Mouse (Mus musculus) large intestine, adult 2 months (tissue): ENCODE results near the gene Nupr1. TPM values are rescaled to one million over a fixed set of nuclear protein-coding genes. Genes with fewer than 3 reads are reported as not detected.
A peak's percentile ranks its signal among the peaks of the same experiment; 100 is the strongest.
"Not testable (repeated sequence)": the region's sequence is repeated elsewhere in the genome, so short reads cannot be mapped to it uniquely, and the experiment has no call there.

Experiments used
- DNase-seq: peaks from one replicate; pipeline ENCODE4 v3.0.0-alpha.2; 2012; ENCODE audit warnings: low read depth, low spot score
- WGBS: fragments of 180-500 bp; shearing (Covaris S2); methylation state at CpG from one replicate; pipeline ENCODE4 v1.1.7; 2018; 5-methylcytosine and 5-hydroxymethylcytosine counted together
- polyA plus RNA-seq: library from polyadenylated mRNA; depleted of rRNA; stranded (reverse); fragments of >200 nt; gene quantifications from 2 replicates; pipeline ENCODE4 v1.2.3, GENCODE M21; 2012

The Nupr1 gene
- polyA plus RNA-seq, 1 experiment: 54.5 TPM

DNA sequence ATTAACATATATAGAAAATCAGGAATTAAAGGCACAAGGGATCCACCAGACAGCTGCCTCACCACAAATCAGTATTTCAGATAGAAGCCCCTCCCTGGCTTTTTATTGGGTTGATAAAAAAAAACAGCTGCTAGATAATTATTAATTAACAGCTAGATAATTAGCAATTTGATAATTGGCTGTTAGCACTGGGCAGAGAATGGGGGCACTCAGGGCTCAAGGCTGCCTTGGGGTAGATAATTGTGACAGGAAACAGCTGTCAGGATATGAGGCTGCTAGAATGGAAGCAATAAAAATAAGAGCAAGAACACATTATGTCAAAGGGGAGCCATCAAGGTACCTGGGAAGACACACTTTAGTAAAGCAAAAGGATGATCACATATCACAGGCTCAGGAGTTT lies 14.3 kb upstream of the Nupr1 start:
- DNase-seq: no peak

DNA sequence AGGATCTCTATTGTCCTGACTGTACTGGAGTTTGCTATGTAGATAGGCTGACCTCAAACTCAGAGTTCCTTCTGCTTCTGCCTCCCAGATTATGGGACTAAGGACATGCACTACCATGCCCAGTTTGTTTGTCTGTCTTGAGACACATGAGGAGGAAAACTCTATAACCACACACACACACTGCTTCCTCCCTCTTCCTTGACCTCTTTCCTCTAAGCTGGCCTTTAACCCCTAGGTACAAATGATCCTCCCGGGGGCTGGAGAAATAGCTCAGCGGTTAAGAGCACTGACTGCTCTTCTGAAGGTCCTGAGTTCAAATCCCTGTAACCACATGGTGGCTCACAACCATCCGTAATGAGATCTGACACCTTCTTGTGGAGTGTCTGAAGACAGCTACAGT lies 13.7 kb upstream of the Nupr1 start:
- 55% methylated on average over 3 of the region's 3 CpGs for WGBS
- no peak for DNase-seq

DNA sequence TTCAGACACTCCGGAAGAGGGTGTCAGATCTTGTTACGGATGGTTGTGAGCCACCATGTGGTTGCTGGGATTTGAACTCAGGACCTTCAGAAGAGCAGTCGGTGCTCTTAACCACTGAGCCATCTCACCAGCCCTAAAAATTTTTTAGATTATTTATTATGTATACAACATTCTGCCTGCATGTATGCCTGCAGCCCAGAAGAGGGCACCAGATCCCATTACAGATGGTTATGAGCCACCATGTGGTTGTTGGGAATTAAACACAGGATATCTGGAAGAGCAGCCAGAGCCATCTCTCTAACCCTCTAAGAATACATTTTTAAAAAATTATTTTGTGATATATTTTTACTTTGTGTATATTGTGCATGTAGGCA lies 12.6 kb upstream of the Nupr1 start:
- WGBS: 9% methylated on average over 3 of the region's 3 CpGs
- not testable (repeated sequence) for DNase-seq

DNA sequence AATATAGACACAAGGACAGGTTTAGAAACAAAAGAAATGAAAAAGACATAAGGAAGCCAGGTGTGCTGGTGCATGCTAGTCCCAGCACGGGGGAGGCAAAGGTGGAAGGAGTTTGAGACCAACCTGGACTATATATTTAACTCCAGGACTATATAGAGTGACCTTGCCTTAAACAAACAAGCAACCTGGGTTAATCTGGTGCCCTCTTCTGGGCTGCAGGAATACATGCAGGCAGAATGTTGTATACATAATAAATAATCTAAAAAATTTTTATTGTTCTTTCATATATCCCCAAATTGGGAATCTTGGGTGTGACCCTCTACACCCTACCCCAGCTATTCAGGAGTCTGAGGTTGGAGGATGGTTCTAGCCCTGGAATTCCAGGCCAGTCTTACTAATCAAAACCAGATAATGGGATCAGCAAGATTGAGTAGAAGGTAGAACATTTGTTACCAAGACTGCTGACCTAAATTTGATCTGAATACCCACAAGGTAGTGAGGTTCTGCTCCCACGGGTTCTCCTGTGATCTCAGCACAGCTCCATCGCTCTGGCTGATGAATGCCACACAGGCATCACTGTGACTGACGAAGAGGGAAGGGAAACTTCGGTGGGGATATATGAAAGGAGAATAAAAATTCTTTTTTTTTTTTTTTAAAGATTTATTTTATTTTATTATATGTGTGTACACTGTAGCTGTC lies 12.0 kb upstream of the Nupr1 start:
- no peak for DNase-seq
- 45% methylated on average over 5 of the region's 5 CpGs for WGBS

DNA sequence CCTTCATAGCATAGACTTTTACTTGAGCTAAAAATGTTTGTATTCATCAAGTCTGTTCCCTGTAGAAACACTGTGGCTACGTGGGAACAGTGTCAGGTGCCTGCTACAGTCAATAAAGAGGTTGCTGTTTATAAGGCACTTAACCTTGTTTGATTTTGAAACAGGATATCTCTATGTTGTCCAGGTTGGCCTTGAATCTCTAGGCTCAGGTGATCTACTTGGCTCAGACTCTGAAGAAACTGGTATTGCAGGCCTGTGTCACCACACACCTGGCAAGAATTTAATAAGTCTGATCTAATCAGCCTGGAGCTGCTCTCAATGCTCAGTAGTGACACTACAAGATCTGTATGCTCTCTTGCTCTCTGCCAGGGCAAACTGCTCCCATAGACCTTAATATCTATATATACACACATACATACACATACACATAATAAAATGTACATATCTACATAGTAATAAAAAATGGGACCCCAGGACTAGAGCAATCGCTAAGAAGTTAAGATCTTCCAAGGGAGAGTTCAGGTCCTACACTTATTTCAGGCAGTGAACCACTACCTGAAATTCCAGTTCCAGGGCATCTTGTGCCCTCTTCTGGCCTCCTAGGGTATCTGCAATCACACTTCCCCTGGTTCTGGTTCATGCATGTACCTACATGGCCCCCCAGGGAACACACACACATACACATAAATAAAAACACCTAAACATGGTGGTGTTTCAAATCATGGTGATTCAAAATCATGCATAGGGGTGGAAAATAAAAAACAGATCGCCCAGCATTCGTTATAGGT lies 6.3 kb upstream of the Nupr1 start:
- 6% methylated on average over 4 of the region's 4 CpGs for WGBS
- DNase-seq: peak; percentile 76

DNA sequence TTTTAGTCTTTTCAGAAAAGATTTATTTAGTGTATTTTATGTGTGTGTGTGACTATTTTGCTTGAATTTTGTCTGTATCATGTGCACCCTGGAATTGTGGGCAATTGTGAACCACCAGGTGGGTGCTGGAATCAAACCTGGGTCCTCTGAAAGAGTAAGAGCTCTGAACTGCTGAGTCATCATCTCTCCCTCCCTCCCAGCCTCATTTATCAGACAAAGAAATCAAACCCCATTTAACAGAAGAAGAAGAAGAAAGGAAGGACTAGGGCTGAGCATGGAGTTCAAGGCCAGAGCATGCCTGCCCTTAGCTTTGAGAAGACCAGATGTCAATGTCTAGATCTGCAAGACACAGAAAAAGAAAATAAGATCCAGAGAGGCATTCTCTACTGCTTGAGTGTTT lies 4.7 kb upstream of the Nupr1 start:
- no peak for DNase-seq

DNA sequence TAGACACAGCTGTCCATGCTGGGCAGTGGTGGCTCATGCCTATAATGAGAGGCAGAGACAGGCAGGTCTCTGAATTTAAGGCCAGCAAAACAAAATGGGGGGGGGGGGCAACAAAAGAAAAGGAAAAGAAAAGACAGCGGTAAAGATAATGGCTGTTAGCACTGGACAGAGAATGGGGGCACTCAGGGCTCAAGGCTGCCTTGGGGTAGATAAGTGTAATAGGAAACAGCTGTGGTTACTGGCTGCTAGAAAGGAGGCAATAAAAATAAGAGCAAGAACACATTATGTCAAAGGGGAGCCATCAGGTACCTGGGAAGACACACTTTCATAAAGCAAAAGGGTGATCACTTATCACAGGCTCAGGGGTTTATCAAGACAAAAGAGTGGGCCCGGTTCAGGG lies 1.8 kb upstream of the Nupr1 start:
- 44% methylated on average over 2 of the region's 2 CpGs for WGBS
- DNase-seq: no peak

DNA sequence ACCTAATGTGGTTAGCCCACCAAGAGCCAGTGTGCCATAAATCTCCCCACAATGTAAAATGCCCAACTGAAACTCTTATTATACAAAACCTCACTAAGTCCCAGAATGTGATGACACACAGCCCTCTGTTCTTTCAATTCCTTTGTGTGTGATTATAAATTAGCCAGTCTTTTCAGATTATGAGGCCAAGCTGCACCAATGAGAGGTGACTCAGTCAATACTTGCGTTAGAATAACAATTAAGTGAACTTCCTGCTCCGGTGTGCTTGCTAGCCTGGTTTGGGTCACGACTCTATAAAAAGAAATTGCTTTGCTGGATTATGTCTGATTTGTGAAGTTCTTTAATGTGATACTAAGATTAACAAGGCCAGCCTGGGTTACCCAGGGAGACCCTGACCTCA lies 746 bp downstream of the Nupr1 start:
- DNase-seq: no peak
- WGBS: 12% methylated on average over 3 of the region's 3 CpGs

DNA sequence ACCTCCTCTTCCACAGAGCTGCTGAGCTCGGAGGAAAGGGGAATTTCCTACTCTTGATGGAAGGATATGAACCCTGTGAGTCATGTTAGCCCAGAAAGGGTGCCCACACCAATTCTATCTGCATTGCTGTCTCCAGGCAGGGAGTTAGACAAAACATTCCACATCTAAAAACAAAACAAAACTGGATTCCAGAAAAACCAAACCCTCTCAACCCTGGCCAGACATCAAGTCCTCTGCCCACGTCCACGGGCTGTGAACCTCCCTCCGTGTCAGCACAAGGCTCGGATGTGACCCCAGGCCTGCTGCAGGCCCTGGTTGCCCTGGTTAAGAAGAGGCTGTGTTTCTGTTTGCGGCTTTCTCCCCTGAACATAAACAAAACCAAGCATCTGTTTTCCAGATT lies 2.5 kb downstream of the Nupr1 start:
- 65% methylated on average over 6 of the region's 6 CpGs for WGBS
- no peak for DNase-seq

DNA sequence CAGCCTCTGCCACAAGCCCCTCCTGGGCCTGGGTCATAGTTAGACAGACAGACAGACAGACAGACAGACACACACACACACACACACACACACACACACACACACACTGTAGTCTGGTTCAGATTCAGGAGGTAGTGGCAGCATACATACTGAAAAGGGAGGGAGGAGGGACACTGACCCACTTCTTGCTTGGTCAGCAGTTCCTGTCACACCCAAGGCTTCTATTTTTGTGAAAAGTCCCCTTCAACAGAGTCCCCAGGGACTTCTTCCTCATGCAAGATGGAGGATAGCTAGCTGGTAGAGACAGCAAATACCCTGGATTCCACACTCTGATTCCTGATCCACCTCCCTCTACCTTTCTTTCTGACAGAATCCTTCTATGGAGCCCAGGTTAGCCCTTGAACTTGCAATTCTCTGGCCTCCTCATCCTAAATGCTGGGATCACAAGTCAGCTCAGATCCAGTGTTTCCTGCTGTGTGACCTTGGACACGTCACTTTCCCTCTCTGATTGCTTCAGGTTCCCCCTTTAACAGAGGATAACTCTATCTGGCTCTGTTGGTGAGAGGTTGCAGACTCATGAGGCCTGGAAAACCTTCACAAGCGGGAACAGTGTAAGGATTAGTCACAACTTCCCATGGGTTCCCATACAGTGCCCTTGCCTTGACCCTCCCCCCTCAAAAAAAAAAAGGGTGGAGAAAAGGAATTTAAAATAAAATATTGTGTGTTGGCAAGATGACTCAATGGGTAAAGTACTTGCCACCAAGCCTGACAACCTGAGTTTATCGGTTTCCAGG lies 4.7 kb downstream of the Nupr1 start:
- WGBS: 55% methylated on average over 3 of the region's 3 CpGs
- DNase-seq: no peak

DNA sequence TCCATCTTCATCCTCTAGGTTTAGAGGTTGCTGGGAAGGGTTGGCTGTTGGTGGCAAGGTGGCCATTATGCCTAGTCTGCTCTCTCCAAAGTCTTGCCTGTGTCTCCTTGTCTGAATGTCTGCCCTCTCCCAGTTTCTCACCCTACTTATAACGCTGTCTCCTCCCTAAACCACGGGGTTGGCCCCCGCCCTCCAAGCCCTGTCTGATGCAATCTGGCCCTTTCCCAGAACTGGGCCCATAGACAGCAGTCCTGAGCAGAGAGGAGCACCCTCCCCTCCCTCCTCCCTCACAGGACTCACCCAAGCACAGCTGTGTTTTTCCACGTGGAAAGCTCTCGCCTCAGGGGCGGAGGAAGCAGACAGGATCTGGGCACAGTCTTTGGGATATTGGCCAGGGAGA lies 5.3 kb downstream of the Nupr1 start:
- no peak for DNase-seq
- WGBS: 4% methylated on average over 6 of the region's 6 CpGs

DNA sequence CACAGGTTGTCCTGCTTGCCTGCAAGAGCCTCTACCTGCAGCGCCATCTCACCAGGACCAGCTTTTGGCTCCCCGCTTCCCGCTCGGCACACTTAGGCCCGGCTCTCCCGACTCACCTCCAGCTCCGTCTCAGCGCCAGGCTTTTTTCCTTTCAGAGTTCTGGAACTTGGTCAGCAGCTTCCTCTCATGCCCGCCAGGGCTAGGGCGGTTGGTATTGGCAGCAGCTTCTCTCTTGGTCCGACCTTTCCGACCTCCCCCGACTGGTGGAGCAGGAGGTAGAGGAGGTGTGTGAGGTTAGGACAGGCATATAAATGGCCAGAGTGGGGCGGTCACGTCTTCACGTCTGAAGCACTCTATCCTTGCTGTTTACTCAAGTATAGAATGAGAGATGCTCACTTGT lies 5.9 kb downstream of the Nupr1 start:
- DNase-seq: no peak
- WGBS: 66% methylated on average over 16 of the region's 16 CpGs

DNA sequence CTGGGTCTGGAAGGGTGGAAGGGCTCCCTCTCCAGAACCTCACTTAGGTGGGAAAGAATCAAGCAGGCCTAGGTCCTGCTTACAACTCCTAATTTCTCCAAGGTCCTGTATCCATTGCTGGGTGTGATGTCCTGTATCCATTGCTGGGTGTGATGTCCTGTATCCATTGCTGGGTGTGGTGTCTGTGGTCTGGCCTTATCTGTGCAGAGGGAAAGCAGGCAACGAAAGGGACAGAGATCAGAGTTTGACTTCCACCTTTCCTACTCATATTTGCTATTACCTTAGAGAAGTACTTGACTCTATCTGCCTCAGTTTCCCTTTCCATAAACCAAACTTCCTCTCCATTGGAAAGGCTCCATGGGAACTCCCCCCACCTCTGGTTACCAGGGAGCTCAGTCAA lies 7.3 kb downstream of the Nupr1 start:
- 50% methylated on average over 1 of the region's 1 CpGs for WGBS
- no peak for DNase-seq

DNA sequence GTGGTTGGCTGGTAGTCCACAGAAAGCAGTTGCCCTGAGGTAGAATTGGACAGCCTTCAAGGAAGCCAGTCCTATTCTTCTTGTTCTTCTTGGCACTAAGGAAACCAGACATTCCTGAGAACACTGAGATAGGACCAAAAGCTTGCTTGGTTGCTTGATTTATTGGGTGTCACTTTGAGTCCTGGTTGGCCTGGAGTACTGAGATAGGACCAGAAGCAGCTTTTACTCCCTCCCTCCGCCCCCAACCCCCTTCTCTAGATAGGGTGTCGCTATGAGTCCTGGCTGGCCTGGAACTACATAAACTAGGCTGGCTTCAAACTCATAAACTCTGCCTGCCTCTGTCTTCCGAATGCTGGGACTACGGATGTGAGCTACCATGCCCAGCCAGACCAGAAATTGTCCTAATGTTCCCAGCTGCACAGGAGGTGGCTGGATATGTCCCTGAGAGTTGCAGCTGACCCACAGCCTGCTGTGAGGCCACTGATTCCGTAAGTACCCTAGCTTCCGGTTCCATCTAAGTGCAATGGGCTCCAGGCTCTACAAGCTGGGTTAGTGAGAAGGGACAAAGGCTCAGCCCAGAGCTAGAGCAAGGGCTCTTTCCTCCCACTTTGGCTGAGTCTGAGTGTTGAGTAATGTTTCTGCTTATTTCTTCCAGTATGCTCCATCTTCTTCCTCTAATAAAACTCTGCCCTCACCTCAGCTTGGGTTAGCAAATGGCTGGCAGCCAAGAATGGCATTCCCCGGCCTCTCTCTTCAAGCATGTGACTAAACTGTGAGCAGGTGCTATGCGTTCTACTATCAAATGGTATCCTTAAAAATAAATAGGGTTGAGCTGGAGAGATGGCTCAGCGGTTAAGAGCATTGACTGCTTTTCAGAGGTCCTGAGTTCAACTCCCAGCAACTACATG lies 9.0 kb downstream of the Nupr1 start:
- DNase-seq: no peak

DNA sequence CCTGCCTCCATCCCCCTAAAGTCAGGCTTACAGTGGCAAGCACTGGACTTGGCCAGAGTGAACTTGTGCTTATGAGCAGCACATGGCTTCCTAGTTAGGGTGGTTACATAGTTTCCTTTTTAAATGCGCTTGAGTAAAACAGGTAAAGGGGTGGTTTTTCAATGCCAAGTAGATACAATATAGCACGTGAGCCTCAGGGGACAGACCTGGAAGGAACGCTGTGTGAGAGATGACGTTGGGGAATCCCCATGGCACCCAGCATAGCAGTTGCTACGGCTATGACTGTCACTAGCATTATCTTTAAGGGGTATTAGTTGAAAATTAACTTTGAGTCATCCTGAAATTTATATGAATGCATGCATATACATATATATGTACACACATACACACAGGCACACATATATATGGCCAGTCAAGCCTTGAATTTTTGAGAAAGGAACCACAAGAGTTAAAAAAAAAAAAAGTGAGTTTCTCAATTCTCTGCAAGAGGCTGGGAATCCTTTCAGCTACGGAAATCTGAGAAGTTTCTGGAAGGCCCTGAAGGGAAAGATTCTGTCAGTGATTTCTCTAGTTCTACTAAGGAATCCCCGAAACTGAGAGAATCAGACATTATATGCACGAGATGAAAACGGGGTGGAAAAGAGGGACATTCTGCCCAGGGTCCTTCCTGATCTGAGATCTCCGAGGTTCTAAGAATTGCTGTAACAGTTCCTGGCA lies 10.9 kb downstream of the Nupr1 start:
- WGBS: 63% methylated on average over 10 of the region's 10 CpGs
- DNase-seq: no peak

More for the DNA sequence above, 9.0 kb downstream of the Nupr1 start:
- 43% methylated on average over 9 of the region's 9 CpGs for WGBS

DNA sequence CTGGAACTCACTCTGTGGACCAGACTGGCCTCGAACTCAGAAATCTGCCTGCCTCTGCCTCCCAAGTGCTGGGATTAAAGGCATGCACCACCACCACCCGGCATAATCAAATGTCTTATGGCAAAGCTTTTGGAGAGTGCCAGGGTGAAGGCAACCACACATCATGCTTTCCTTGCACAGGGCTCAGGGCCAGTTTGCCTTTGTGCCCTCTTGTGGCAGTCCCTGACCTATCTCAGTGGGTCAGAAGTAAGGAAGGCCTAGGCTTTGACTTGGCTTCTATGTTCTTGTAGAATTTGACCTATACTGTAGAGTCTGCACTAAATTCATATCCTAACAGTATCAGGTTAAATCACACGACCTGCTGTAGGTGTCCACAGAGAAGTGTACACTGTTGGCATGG lies 14.0 kb downstream of the Nupr1 start:
- no peak for DNase-seq
- 80% methylated on average over 3 of the region's 3 CpGs for WGBS

DNA sequence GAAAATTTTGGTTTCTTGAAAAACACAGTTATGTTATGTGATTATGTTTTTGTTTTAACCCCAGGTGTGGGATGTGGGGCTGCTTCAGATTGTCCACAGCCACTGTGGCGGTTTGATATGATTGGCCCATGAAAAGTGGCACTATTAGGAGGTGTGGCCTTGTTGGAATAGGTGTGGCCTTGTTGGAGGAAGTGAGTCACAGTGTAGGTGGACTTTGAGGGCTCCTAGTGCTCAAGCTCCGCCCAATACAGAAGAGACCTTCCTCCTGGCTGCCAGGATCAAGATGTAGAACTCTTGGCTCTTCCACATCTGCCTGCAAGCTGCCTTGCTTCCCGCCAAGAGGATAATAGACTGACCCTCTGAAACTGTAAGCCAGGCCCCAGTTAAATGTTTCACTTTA lies 17.9 kb downstream of the Nupr1 start:
- 93% methylated on average over 3 of the region's 3 CpGs for WGBS
- DNase-seq: no peak

DNA sequence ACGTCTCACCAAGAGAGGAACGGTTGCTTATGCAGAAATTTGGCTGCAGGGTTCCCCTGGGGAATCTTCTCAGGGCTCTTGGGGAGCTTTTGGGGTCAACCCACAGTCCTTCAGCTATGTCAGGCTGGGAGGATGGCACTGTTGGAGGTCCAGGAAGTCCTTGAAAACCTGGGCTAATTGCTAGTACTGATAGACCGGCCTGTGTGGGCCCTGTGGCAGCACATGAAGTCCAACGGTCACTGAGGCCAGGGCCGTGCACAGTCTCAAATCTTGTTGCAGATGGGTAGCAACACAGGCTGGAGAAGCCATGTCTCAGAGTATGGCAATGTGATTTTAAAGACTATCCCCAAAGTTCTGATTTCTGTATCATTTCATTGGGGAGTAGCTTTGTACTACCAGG lies 22.9 kb downstream of the Nupr1 start:
- 79% methylated on average over 5 of the region's 5 CpGs for WGBS

DNA sequence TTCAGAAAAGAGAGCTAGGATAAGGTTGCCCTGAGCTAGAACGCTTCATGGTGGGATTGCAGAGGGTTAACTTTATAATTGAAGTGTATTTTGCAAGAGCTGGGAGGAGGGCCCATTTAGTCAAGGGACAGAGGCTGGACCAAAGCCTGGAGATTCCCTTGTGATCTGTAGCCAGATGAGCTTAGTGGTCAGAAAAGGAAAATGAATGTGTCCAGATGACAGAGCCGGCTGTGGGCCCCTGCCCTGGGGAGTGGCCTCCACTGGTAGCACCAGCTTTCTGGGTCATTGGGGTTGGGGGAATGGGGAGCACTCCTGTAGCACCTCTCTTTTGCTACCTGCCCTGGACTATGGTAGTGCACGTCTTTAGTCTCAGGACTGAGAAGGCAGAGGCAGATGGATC lies 23.6 kb downstream of the Nupr1 start:
- WGBS: 52% methylated on average over 3 of the region's 3 CpGs
- no peak for DNase-seq

More for the DNA sequence above, 22.9 kb downstream of the Nupr1 start:
- no peak for DNase-seq
